17 mouse cellular contexts compared by ENCODE assay signal in the genomic region with DNA sequence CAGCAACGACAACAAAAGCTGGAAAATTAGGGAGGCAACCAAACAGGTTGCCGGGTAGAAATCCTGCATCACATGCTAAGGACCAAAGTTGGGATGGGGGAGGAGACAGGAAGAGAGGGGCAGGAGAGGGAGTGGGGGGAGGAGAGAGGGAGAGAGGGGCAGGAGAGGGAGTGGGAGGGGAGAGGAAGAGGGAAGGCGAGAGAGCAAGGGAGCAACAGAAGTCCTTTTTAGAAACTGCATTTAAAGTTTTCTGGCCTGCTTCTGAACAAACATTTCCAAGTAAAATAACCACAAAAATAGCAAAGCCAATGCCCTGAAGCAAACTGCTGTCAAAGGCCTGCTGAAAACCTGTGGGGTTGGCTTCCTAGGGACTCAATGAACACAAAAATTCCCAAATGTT.
A peak's percentile ranks its signal among the peaks of the same experiment; 100 is the strongest.
DNase-seq lines count a peak whose midpoint lies in the region; ATAC-seq lines count a peak whose summit lies in the region.
"Had no signal": no experiment of that assay in that cellular context is flagged by ENCODE, and none has a peak within 500 bp of the region (broad histone marks: within the 10 kb centered on the region; RNA-seq: fewer than 3 reads in every experiment).

No protein-coding gene starts in this region.

- no peak overlapping the region for H3K4me2 ChIP-seq in heart, embryonic 15.5 days
- no peak overlapping the region for H3K4me2 ChIP-seq in heart, embryonic 12.5 days
- no peak overlapping the region for H3K4me2 ChIP-seq in lung, embryonic 15.5 days
- no peak overlapping the region for H3K4me2 ChIP-seq in embryonic facial prominence, embryonic 11.5 days (ENCODE audit: low read depth, low read length)
- H3K4me2 ChIP-seq in limb, embryonic 15.5 days = no peak overlapping the region
- H3K4me2 ChIP-seq: forebrain, embryonic 12.5 days; liver, embryonic 13.5 days; midbrain, embryonic 11.5 days had no signal

- no peak for ATAC-seq in heart, embryonic 15.5 days (replicated peaks; ENCODE audit: insufficient number of reproducible peaks, insufficient read depth, low FRiP score, low read depth)
- ATAC-seq in heart, embryonic 12.5 days (ENCODE audit: insufficient number of reproducible peaks, low FRiP score) = no peak
- no peak for ATAC-seq in lung, embryonic 15.5 days (ENCODE audit: borderline replicate concordance, extremely low read depth, low FRiP score, low TSS enrichment)
- no peak for ATAC-seq in embryonic facial prominence, embryonic 11.5 days (replicated peaks; ENCODE audit: insufficient number of reproducible peaks, low FRiP score, low TSS enrichment, low read depth)
- 0 out of 2 replicates have a peak, but pooled peaks have one; percentile 61 for ATAC-seq in limb, embryonic 15.5 days (ENCODE audit: insufficient number of reproducible peaks, low FRiP score, low TSS enrichment, low read depth)
- ATAC-seq in CD4-positive, CD25-positive, alpha-beta regulatory T cell, adult 4 months = no peak
- ATAC-seq: inflammation-experienced regulatory T-cells, adult 6 months had no signal

- H3K36me3 ChIP-seq in heart, embryonic 15.5 days = no peaks in the 10 kb centered on the region
- no peaks in the 10 kb centered on the region for H3K36me3 ChIP-seq in heart, embryonic 12.5 days
- no peaks in the 10 kb centered on the region for H3K36me3 ChIP-seq in lung, embryonic 15.5 days
- no peaks in the 10 kb centered on the region for H3K36me3 ChIP-seq in embryonic facial prominence, embryonic 11.5 days (replicated peaks; ENCODE audit: control insufficient read depth, insufficient read depth, low read depth, low read length)
- no peaks in the 10 kb centered on the region for H3K36me3 ChIP-seq in limb, embryonic 15.5 days
- H3K36me3 ChIP-seq: forebrain, embryonic 12.5 days; G1E; liver, embryonic 13.5 days had no signal

- H3K9ac ChIP-seq in heart, embryonic 15.5 days = no peak overlapping the region
- H3K9ac ChIP-seq in heart, embryonic 12.5 days = no peak overlapping the region
- no peak overlapping the region for H3K9ac ChIP-seq in lung, embryonic 15.5 days
- no peak overlapping the region for H3K9ac ChIP-seq in embryonic facial prominence, embryonic 11.5 days (replicated peaks; ENCODE audit: low read length)
- H3K9ac ChIP-seq in limb, embryonic 15.5 days = no peak overlapping the region
- H3K9ac ChIP-seq: forebrain, embryonic 12.5 days; liver, embryonic 13.5 days had no signal

- no peaks in the 10 kb centered on the region for H3K27me3 ChIP-seq in heart, embryonic 15.5 days
- H3K27me3 ChIP-seq in heart, embryonic 12.5 days (replicated peaks) = no peaks in the 10 kb centered on the region
- no peaks in the 10 kb centered on the region for H3K27me3 ChIP-seq in lung, embryonic 15.5 days
- no peaks in the 10 kb centered on the region for H3K27me3 ChIP-seq in embryonic facial prominence, embryonic 11.5 days (ENCODE audit: control insufficient read depth, insufficient read depth, low read length)
- H3K27me3 ChIP-seq in limb, embryonic 15.5 days = no peaks in the 10 kb centered on the region
- H3K27me3 ChIP-seq: forebrain, embryonic 12.5 days; liver, embryonic 13.5 days had no signal

- H3K4me3 ChIP-seq in heart, embryonic 15.5 days = no peak overlapping the region
- no peak overlapping the region for H3K4me3 ChIP-seq in heart, embryonic 12.5 days
- no peak overlapping the region for H3K4me3 ChIP-seq in lung, embryonic 15.5 days
- H3K4me3 ChIP-seq in embryonic facial prominence, embryonic 11.5 days (ENCODE audit: low read depth, low read length) = no peak overlapping the region
- H3K4me3 ChIP-seq in limb, embryonic 15.5 days = no peak overlapping the region
- H3K4me3 ChIP-seq: forebrain, embryonic 12.5 days; liver, embryonic 13.5 days had no signal

- 22% methylated on average over 3 of the region's 3 CpGs for WGBS in heart, embryonic 15.5 days
- 24% methylated on average over 3 of the region's 3 CpGs for WGBS in heart, embryonic 12.5 days
- WGBS in lung, embryonic 15.5 days = 26% methylated on average over 3 of the region's 3 CpGs
- WGBS in embryonic facial prominence, embryonic 11.5 days = 15% methylated on average over 3 of the region's 3 CpGs
- whole genome bisulfite sequencing in limb, embryonic 15.5 days = 23% methylated on average over 3 of the region's 3 CpGs

- peak overlapping the region; percentile 49; the same call in 1 of the 2 replicates for H3K27ac ChIP-seq in heart, embryonic 15.5 days
- no peak overlapping the region for H3K27ac ChIP-seq in heart, embryonic 12.5 days (ENCODE audit: poor library complexity, severe bottlenecking)
- H3K27ac ChIP-seq in lung, embryonic 15.5 days = peak overlapping the region; percentile 56
- no peak overlapping the region for H3K27ac ChIP-seq in embryonic facial prominence, embryonic 11.5 days (replicated peaks; ENCODE audit: low read depth, low read length)
- H3K27ac ChIP-seq in limb, embryonic 15.5 days = peak overlapping the region; percentile 57; the same call in 1 of the 2 replicates
- H3K27ac ChIP-seq: forebrain, embryonic 12.5 days; liver, embryonic 13.5 days had no signal

- no peak for DNase-seq in lung, postnatal 36 days
- DNase-seq in embryonic facial prominence, embryonic 11.5 days (ENCODE audit: low spot score) = peak; percentile 49
- DNase-seq in urinary bladder, postnatal 14 days (ENCODE audit: low spot score) = no peak
- DNase-seq: cerebellum, postnatal 36 days; heart, postnatal 14 days; liver, embryonic 13.5 days; spleen, adult 18-20 months; thymus, adult 18-20 months had no signal

- H3K9me3 ChIP-seq in heart, embryonic 15.5 days (replicated peaks) = no peaks in the 10 kb centered on the region
- no peaks in the 10 kb centered on the region for H3K9me3 ChIP-seq in heart, embryonic 12.5 days (replicated peaks)
- H3K9me3 ChIP-seq in lung, embryonic 15.5 days = no peaks in the 10 kb centered on the region
- H3K9me3 ChIP-seq in embryonic facial prominence, embryonic 11.5 days (replicated peaks; ENCODE audit: control insufficient read depth, low read length) = no peaks in the 10 kb centered on the region
- H3K9me3 ChIP-seq in limb, embryonic 15.5 days = no peaks in the 10 kb centered on the region
- H3K9me3 ChIP-seq: forebrain, embryonic 12.5 days; G1E; liver, embryonic 13.5 days had no signal

- no peaks in the 10 kb centered on the region for H3K4me1 ChIP-seq in heart, embryonic 15.5 days (replicated peaks)
- H3K4me1 ChIP-seq in heart, embryonic 12.5 days (replicated peaks) = 0 out of 2 replicates have a peak, but pooled peaks cover 3% of the 10 kb centered on the region
- 0 out of 2 replicates have a peak, but pooled peaks cover 2% of the 10 kb centered on the region for H3K4me1 ChIP-seq in lung, embryonic 15.5 days
- H3K4me1 ChIP-seq in embryonic facial prominence, embryonic 11.5 days (ENCODE audit: control insufficient read depth, insufficient read depth, low read length) = no peaks in the 10 kb centered on the region
- no peaks in the 10 kb centered on the region for H3K4me1 ChIP-seq in limb, embryonic 15.5 days
- H3K4me1 ChIP-seq: liver, embryonic 13.5 days had no signal

Comparison
In these comparisons a context has a peak if more than half of its experiments do, and no peak if none do; other contexts are left out.
1. H3K27ac ChIP-seq: peak in heart, embryonic 15.5 days (single experiment), lung, embryonic 15.5 days (single experiment) and limb, embryonic 15.5 days (single experiment); none in heart, embryonic 12.5 days (single experiment) and embryonic facial prominence, embryonic 11.5 days (single experiment).